Mouse (Mus musculus) liver, embryonic 13.5 days (tissue): ENCODE results near the gene Ltc4s. TPM values are rescaled to one million over a fixed set of nuclear protein-coding genes. Genes with fewer than 3 reads are reported as not detected.

Experiments used
- ATAC-seq: fragments of 200-750 bp; cut with Nextera tagmentation; 2 replicates; pipeline ENCODE4 v1.8.0; 2017; ENCODE audit warnings: low read depth, mild to moderate bottlenecking, moderate number of reproducible peaks, moderate library complexity
- DNase-seq: peaks from one replicate; pipeline ENCODE4 v3.0.0; 2022
- H3K27ac ChIP-seq: fragments of 300-500 bp; sonication (generic); 2 replicates; pipeline ENCODE4 v1.5.1; 2015; ENCODE audit warnings: moderate library complexity, mild to moderate bottlenecking, inconsistent platforms
- H3K27me3 ChIP-seq: fragments of 300-500 bp; sonication (generic); 2 replicates; pipeline ENCODE4 v1.6.1; 2015; ENCODE audit warnings: mild to moderate bottlenecking, inconsistent platforms
- H3K36me3 ChIP-seq: fragments of 300-500 bp; sonication (generic); 2 replicates; pipeline ENCODE4 v1.6.1; 2015; ENCODE audit warnings: mild to moderate bottlenecking, inconsistent platforms
- H3K4me1 ChIP-seq: fragments of 300-500 bp; sonication (generic); replicated peaks from 2 replicates; pipeline ENCODE4 v1.6.1; 2015; ENCODE audit warnings: inconsistent platforms
- H3K4me2 ChIP-seq: fragments of 300-500 bp; sonication (generic); 2 replicates; pipeline ENCODE4 v1.6.1; 2015; ENCODE audit warnings: inconsistent platforms, mild to moderate bottlenecking, moderate library complexity
- H3K4me3 ChIP-seq: fragments of 300-500 bp; sonication (generic); replicated peaks from 2 replicates; pipeline ENCODE4 v1.5.1; 2015; ENCODE audit warnings: mild to moderate bottlenecking, inconsistent platforms
- H3K9ac ChIP-seq: fragments of 300-500 bp; sonication (generic); 2 replicates; pipeline ENCODE4 v1.6.1; 2015; ENCODE audit warnings: mild to moderate bottlenecking, inconsistent platforms
- H3K9me3 ChIP-seq: fragments of 300-500 bp; sonication (generic); replicated peaks from 2 replicates; pipeline ENCODE4 v1.6.1; 2016; ENCODE audit warnings: inconsistent platforms
- WGBS: fragments of 180-500 bp; shearing (Covaris S2); methylation state at CpG from one replicate; pipeline ENCODE4 v1.1.7; 2015; ENCODE audit not compliant: insufficient replicate concordance; 5-methylcytosine and 5-hydroxymethylcytosine counted together
- microRNA-seq: library from miRNA; unstranded; fragments of <30 nt; microRNA quantifications from one replicate; pipeline ENCODE4, GENCODE M21; 2016
- polyA plus RNA-seq: library from polyadenylated mRNA; unstranded; fragments of >200 nt; fragmentation: Nextera tagmentation; extraction: Ambion mirVana; gene quantifications from 2 replicates; pipeline ENCODE4 v1.2.1, GENCODE M21; 2015

Ltc4s gene
- polyA plus RNA-seq, 1 experiment from 2014 or later, result 0.99 TPM

DNA sequence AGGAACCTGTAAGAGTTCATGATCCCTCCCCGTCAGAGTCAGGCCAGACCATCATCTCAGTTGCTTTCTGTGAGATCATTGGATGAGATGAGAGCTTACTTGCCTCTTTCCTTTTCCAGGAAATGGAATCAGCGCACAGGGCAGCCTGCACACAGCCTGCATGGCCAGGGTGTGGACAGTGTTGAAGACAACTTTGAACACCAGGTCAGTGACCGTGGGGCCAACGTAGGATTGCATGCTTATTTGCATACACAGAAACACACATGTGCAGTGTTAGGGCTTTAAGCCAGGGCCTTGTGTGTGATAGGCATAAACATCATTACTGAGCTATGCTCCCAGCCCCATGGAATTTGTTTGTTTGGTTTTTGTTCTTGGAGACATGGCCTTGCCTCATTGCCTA lies 40.9 kb downstream of the Ltc4s start:
- H3K4me3 ChIP-seq, result no peak overlapping the region
- no peak overlapping the region for H3K27ac ChIP-seq
- H3K36me3 ChIP-seq, result peaks cover 52% of the 10 kb centered on the region
- no peaks in the 10 kb centered on the region for H3K9me3 ChIP-seq
- ATAC-seq, result no peak
- WGBS, result 80% methylated on average over 4 of the region's 4 CpGs
- no peaks in the 10 kb centered on the region for H3K27me3 ChIP-seq
- no peak overlapping the region for H3K9ac ChIP-seq
- DNase-seq, result no peak
- no peak overlapping the region for H3K4me2 ChIP-seq
- peaks cover 28% of the 10 kb centered on the region for H3K4me1 ChIP-seq

DNA sequence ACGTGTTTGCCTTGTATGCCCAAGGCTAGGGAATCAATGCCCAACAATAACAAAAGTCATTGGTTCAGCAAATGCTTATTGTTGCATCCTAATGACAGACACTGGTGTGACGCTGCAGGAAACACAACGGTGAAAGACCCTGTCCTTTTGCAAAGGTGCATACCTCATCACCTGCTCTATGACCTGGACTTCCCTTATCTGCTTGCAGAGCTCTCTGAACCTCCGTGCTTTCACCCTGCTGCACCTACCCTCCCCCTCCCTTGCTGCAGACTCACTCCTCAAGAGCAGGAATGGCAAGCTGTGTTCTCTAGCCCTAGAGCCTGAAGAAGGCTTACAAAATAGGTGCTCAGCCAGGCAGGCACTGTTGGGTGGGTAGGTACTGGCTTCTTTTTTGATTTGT lies 43.6 kb downstream of the Ltc4s start:
- DNase-seq, result no peak
- Histone ChIP-seq H3K9ac (no peak overlapping the region), H3K27me3 (no peaks in the 10 kb centered on the region), H3K36me3 (peaks cover 25% of the 10 kb centered on the region), H3K9me3 (no peaks in the 10 kb centered on the region), H3K4me2 (no peak overlapping the region), H3K4me1 (peaks cover 24% of the 10 kb centered on the region), H3K4me3 (no peak overlapping the region), H3K27ac (no peak overlapping the region; the same call in 1 of the 2 replicates)
- WGBS, result 61% methylated on average over 4 of the region's 4 CpGs
- no peak for ATAC-seq

DNA sequence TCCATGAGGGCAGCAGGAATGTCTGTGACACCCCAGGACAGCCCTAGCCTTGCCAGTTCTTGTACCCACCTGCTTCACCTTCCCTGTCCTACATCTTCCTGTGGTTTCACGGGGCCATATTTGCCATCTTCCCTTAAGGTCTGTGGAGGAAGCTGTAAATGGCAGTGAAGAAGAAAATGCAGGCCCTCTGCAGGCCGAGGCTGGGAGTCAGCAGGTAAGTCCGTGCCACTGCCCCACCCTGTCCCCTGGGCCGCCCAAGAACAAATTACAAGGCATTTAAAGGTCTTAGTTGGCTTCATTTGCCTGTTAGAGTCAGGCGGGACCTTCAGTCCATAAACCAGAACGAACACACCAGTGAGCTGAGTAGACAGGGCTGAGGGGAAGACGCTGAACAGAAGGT lies 44.3 kb downstream of the Ltc4s start:
- 74% methylated on average over 7 of the region's 7 CpGs for whole genome bisulfite sequencing
- no peak overlapping the region for H3K4me3 ChIP-seq
- peaks cover 24% of the 10 kb centered on the region for H3K4me1 ChIP-seq
- ATAC-seq (no peak), DNase-seq (no peak)
- H3K36me3 ChIP-seq, result peaks cover 18% of the 10 kb centered on the region
- no peak overlapping the region for H3K4me2 ChIP-seq
- H3K27me3 ChIP-seq, result no peaks in the 10 kb centered on the region
- no peaks in the 10 kb centered on the region for H3K9me3 ChIP-seq
- H3K27ac ChIP-seq, result no peak overlapping the region
- H3K9ac ChIP-seq, result no peak overlapping the region

DNA sequence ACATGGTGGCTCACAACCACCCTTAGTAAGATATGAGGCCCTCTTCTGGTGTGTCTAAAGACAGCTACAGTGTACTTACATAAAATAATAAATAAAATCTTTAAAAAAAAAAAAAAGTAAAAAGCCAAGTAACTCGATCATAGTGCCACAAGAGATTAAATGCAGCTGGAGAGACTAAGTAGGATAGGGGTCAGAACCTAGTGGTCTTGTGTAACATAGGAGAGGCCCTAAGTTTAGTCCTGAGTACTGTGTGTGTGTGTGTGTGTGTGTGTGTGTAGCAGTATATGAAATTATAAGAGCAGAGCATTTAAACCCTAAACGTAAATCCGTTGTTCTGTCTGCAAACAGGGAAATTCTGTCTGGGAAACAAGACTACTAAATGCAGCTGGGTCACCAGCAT lies 46.1 kb downstream of the Ltc4s start:
- H3K4me1 ChIP-seq, result peaks cover 24% of the 10 kb centered on the region
- no peaks in the 10 kb centered on the region for H3K27me3 ChIP-seq
- H3K9me3 ChIP-seq, result no peaks in the 10 kb centered on the region
- no peak overlapping the region for H3K27ac ChIP-seq
- no peak overlapping the region for H3K4me3 ChIP-seq
- WGBS, result 84% methylated on average over 3 of the region's 3 CpGs
- H3K9ac ChIP-seq, result no peak overlapping the region
- H3K4me2 ChIP-seq, result no peak overlapping the region
- peaks cover 3% of the 10 kb centered on the region for H3K36me3 ChIP-seq
- no peak for DNase-seq
- ATAC-seq, result no peak

DNA sequence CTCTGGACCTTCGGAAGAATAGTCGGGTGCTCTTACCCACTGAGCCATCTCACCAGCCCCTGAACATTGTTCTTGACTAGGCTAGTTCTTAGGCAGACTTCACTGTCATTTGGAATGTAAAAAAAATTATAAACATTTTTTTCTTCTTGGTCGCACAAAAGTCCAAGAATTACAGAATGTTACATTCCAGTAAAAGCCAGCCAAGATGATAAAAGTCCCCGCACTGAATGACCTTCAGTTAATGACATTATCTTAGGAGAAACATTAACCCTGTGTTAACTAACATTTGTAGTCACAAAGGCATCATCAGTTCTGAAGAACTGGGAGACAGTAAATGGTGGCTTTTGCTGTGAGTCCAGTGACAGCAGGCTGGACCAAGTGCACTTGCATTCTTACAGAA lies 48.1 kb downstream of the Ltc4s start:
- 69% methylated on average over 4 of the region's 4 CpGs for WGBS
- DNase-seq (no peak), ATAC-seq (no peak)
- Histone ChIP-seq H3K9ac (no peak overlapping the region), H3K4me1 (peaks cover 18% of the 10 kb centered on the region), H3K9me3 (no peaks in the 10 kb centered on the region), H3K4me2 (no peak overlapping the region), H3K27me3 (no peaks in the 10 kb centered on the region), H3K27ac (no peak overlapping the region), H3K36me3 (no peaks in the 10 kb centered on the region; the same call in 1 of the 2 replicates), H3K4me3 (no peak overlapping the region)

DNA sequence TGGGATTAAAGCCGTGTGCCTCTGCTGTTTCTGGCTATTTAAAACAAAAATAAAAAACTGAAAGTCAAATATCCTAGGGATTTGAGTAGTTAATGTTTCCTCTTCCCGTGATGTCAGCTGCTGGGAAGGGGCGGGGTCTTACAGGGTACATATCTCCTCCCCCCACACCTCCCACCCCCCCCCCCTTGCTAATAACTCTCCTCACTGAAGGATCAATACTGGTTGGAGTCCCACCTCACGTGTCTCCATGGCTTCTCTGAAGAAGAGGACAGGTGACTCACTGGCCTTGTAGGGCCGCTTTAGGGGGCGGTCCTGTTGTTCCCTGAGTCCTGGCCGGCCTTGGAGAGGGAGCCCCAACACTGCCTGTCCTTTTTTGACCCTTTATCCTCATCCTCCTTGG lies 49.7 kb downstream of the Ltc4s start:
- 59% methylated on average over 7 of the region's 7 CpGs for WGBS
- no peaks in the 10 kb centered on the region for H3K27me3 ChIP-seq
- H3K36me3 ChIP-seq, result no peaks in the 10 kb centered on the region; the same call in 1 of the 2 replicates
- H3K9me3 ChIP-seq, result no peaks in the 10 kb centered on the region
- no peak for DNase-seq
- no peak for ATAC-seq
- H3K27ac ChIP-seq, result no peak overlapping the region
- no peak overlapping the region for H3K4me2 ChIP-seq
- H3K9ac ChIP-seq, result no peak overlapping the region
- H3K4me1 ChIP-seq, result peaks cover 20% of the 10 kb centered on the region
- no peak overlapping the region for H3K4me3 ChIP-seq

Small RNA genes lying within 50 kb of the gene (microRNA-seq; reads per million reads assigned to microRNA genes)
- not detected for gene Mir6919

Other genes starting within 250 kb of the Ltc4s start
- 30.6 and 35.5 TPM in 2 replicates for gene Rnf130, start 213.3 kb downstream of the Ltc4s start, polyA plus RNA-seq
- gene Tbc1d9b, start 107.2 kb downstream of the Ltc4s start, polyA plus RNA-seq, result 10.9 and 13.7 TPM in 2 replicates
- 8.1 and 8.5 TPM in 2 replicates for gene Mrnip, start 64.2 kb downstream of the Ltc4s start, polyA plus RNA-seq
- gene Sqstm1, start 27.8 kb downstream of the Ltc4s start, polyA plus RNA-seq, result 132 and 133 TPM in 2 replicates
- 11.4 and 12.1 TPM in 2 replicates for gene Mgat4b, start 27.7 kb downstream of the Ltc4s start, polyA plus RNA-seq
- 1.2 and 1.4 TPM in 2 replicates for gene Maml1, start 53.7 kb upstream of the Ltc4s start, polyA plus RNA-seq
- 213 and 261 TPM in 2 replicates for gene Canx, start 87.1 kb upstream of the Ltc4s start, polyA plus RNA-seq
- gene Cby3, start 115.8 kb upstream of the Ltc4s start, polyA plus RNA-seq, result not detected in 2 replicates
- gene Hnrnph1, start 138.4 kb upstream of the Ltc4s start, polyA plus RNA-seq, result 124 and 144 TPM in 2 replicates
- gene Rufy1, start 192.5 kb upstream of the Ltc4s start, polyA plus RNA-seq, result 8.2 and 9.8 TPM in 2 replicates